Mouse (Mus musculus): ENCODE measurements around the gene Slc13a3. TPM values are rescaled to one million over a fixed set of nuclear protein-coding genes. Genes with fewer than 3 reads are reported as not detected.

The Slc13a3 gene
- not detected in 2 replicates for polyA plus RNA-seq (2012)

- no peak for TF ChIP-seq GATA1 (IDR thresholded peaks at IDR 0.05; ENCODE audit: low read length)
Observed at GRCm38 (mm10) chr2:165473003-165473402, at the start of gene Slc13a3. TSS of gene Slc13a3 (minus strand) at chr2:165473230.

- TF ChIP-seq GATA1 (IDR thresholded peaks at IDR 0.05; ENCODE audit: low read length) = no peak
Observed at GRCm38 (mm10) chr2:165515178-165515728, 42.2 kb upstream of the Slc13a3 start.

GRCm38 (mm10) chr2:165512870-165513600 lies 40.0 kb upstream of the Slc13a3 start:
- no peak for TF ChIP-seq GATA1 (IDR thresholded peaks at IDR 0.05; ENCODE audit: low read length)

- TF ChIP-seq GATA1 (IDR thresholded peaks at IDR 0.05; ENCODE audit: low read length) = no peak
Observed at GRCm38 (mm10) chr2:165512426-165512825, 39.4 kb upstream of the Slc13a3 start.

GRCm38 (mm10) chr2:165510466-165510865 lies 37.4 kb upstream of the Slc13a3 start:
- no peak for TF ChIP-seq GATA1 (IDR thresholded peaks at IDR 0.05; ENCODE audit: low read length)

GRCm38 (mm10) chr2:165509686-165510085 lies 36.7 kb upstream of the Slc13a3 start:
- no peak for TF ChIP-seq GATA1 (IDR thresholded peaks at IDR 0.05; ENCODE audit: low read length)

GRCm38 (mm10) chr2:165503259-165504203 lies 30.5 kb upstream of the Slc13a3 start, which contains the start of gene Slc2a10:
TSS of gene Slc2a10 (plus strand) at chr2:165503787.
- TF ChIP-seq GATA1 (IDR thresholded peaks at IDR 0.05; ENCODE audit: low read length) = no peak

GRCm38 (mm10) chr2:165498816-165499215 lies 25.8 kb upstream of the Slc13a3 start:
- TF ChIP-seq GATA1 (IDR thresholded peaks at IDR 0.05; ENCODE audit: low read length) = no peak

GRCm38 (mm10) chr2:165497706-165498275 lies 24.8 kb upstream of the Slc13a3 start:
- TF ChIP-seq GATA1 (IDR thresholded peaks at IDR 0.05; ENCODE audit: low read length) = no peak

GRCm38 (mm10) chr2:165496251-165496650 lies 23.2 kb upstream of the Slc13a3 start:
- no peak for TF ChIP-seq GATA1 (IDR thresholded peaks at IDR 0.05; ENCODE audit: low read length)

GRCm38 (mm10) chr2:165494495-165494894 lies 21.5 kb upstream of the Slc13a3 start:
- no peak for TF ChIP-seq GATA1 (IDR thresholded peaks at IDR 0.05; ENCODE audit: low read length)

GRCm38 (mm10) chr2:165493587-165494210 lies 20.7 kb upstream of the Slc13a3 start:
- TF ChIP-seq GATA1 (IDR thresholded peaks at IDR 0.05; ENCODE audit: low read length) = no peak

- TF ChIP-seq GATA1 (IDR thresholded peaks at IDR 0.05; ENCODE audit: low read length) = no peak
Observed at GRCm38 (mm10) chr2:165492648-165493553, 19.9 kb upstream of the Slc13a3 start, which contains the start of gene Trp53rka. TSS of gene Trp53rka (minus strand) at chr2:165493324.
